In the genomic region with DNA sequence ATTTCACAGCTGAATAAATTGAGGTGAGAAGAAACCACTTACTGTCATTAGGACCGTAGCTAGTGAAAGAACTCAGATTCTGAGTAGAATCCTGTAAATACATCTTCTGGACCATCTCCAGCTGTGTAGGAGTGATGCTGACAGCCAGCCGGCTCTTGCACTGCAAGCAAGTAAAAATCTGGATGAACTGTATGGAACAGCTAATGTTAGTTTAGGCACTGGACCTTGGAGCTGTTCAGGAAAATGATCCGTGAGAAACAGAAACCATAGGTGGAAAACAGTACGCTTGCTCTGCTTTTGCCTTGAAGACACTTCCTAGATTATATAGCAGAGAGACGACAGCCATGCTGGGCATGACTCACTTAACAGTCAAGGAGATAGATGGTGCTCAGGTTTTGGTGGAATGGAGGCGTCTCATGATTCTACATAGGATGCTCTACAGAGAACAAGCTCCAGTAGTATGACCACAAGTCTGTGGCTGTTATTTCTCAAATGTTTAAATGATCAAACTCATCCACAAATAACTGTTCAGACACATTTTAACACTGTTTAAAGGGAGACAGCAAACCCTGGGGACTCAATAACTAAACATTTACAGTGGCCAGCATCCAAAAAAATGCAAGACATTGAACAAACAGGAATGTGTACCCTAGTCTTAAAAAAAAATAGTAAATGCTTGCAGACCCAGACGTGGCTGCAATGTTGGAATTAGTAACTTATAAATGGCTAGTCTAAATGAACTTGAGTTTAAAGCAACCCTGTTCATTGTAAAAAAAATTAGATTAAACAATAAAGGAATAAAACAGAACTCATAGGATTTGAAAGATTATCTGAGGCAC, we compare ENCODE assay signal across 14 mouse cellular contexts.
DNase-seq lines count a peak whose midpoint lies in the region; ATAC-seq and TF ChIP-seq lines count a peak whose summit lies in the region.
"Had no signal": no experiment of that assay in that cellular context is flagged by ENCODE, and none has a peak within 500 bp of the region (broad histone marks: within the 10 kb centered on the region; RNA-seq: fewer than 3 reads in every experiment).

No protein-coding gene starts in this region.

- peak overlapping the region; percentile 37 for H3K4me2 ChIP-seq in kidney, embryonic 15.5 days
- no peak overlapping the region for H3K4me2 ChIP-seq in liver, embryonic 14.5 days (ENCODE audit: low read depth)
- H3K4me2 ChIP-seq in liver, embryonic 12.5 days: no peak overlapping the region
- H3K4me2 ChIP-seq in liver, postnatal 0 days (ENCODE audit: low read depth, low read length): peak overlapping the region; percentile 33
- H3K4me2 ChIP-seq in hindbrain, embryonic 11.5 days (replicated peaks; ENCODE audit: low read depth, low read length): no peak overlapping the region
- H3K4me2 ChIP-seq: forebrain, embryonic 15.5 days; hindbrain, embryonic 12.5 days; midbrain, embryonic 12.5 days had no signal

- WGBS in kidney, embryonic 15.5 days: 23% methylated on average over 7 of the region's 7 CpGs
- WGBS in liver, embryonic 14.5 days (ENCODE audit: insufficient replicate concordance): 51% methylated on average over 7 of the region's 7 CpGs
- WGBS in liver, embryonic 12.5 days (ENCODE audit: insufficient replicate concordance): 56% methylated on average over 7 of the region's 7 CpGs
- 44% methylated on average over 7 of the region's 7 CpGs for WGBS in liver, postnatal 0 days (ENCODE audit: insufficient replicate concordance)
- 76% methylated on average over 7 of the region's 7 CpGs for WGBS in hindbrain, embryonic 11.5 days

- H3K4me3 ChIP-seq in kidney, embryonic 15.5 days (replicated peaks): no peak overlapping the region
- H3K4me3 ChIP-seq in liver, embryonic 14.5 days (ENCODE audit: insufficient read depth in 1 of 2, low read depth in 2 of 2, low read length in 2 of 2): no peak overlapping the region
- H3K4me3 ChIP-seq in liver, embryonic 12.5 days: no peak overlapping the region
- H3K4me3 ChIP-seq in liver, postnatal 0 days (ENCODE audit: low read depth, low read length): no peak overlapping the region
- H3K4me3 ChIP-seq in hindbrain, embryonic 11.5 days (ENCODE audit: low read depth, low read length): no peak overlapping the region
- H3K4me3 ChIP-seq: forebrain, embryonic 15.5 days; hindbrain, embryonic 12.5 days; midbrain, embryonic 12.5 days had no signal

- TF ChIP-seq EP300 in liver, embryonic 14.5 days (IDR thresholded peaks at IDR 0.05; ENCODE audit: low read depth): no peak
- TF ChIP-seq EP300 in liver, postnatal 0 days (IDR thresholded peaks at IDR 0.05; ENCODE audit: low read depth): no peak

- H3K9ac ChIP-seq in kidney, embryonic 15.5 days: no peak overlapping the region
- no peak overlapping the region for H3K9ac ChIP-seq in liver, embryonic 14.5 days (replicated peaks)
- H3K9ac ChIP-seq in liver, embryonic 12.5 days: no peak overlapping the region
- no peak overlapping the region for H3K9ac ChIP-seq in liver, postnatal 0 days (replicated peaks)
- no peak overlapping the region for H3K9ac ChIP-seq in hindbrain, embryonic 11.5 days (ENCODE audit: low read depth, low read length)
- H3K9ac ChIP-seq: forebrain, embryonic 15.5 days; hindbrain, embryonic 12.5 days; midbrain, embryonic 12.5 days had no signal

- TF ChIP-seq CTCF in liver, embryonic 14.5 days (IDR thresholded peaks at IDR 0.05; ENCODE audit: low read depth): no peak
- TF ChIP-seq CTCF in liver, postnatal 0 days (IDR thresholded peaks at IDR 0.05; ENCODE audit: low read depth): no peak

- DNase-seq in kidney, postnatal 25 days: no peak
- peak in 2 of 3 experiments; percentile 10 to 16 for DNase-seq in liver, embryonic 14.5 days (ENCODE audit: low read depth in 3 of 3, low spot score in 3 of 3)
- DNase-seq in frontal cortex, postnatal 36 days (ENCODE audit: low spot score in 2 of 2): peak; percentile 34 to 62
- DNase-seq in liver, postnatal 0 days: no peak
- no peak for DNase-seq in hindbrain, embryonic 11.5 days (ENCODE audit: low spot score)
- DNase-seq: adrenal gland, adult 8-10 months; cerebellum, adult 8-10 months had no signal

- H3K27me3 ChIP-seq in kidney, embryonic 15.5 days: no peaks in the 10 kb centered on the region
- H3K27me3 ChIP-seq in liver, embryonic 14.5 days (ENCODE audit: control insufficient read depth, insufficient read depth, low read length): no peaks in the 10 kb centered on the region
- no peaks in the 10 kb centered on the region for H3K27me3 ChIP-seq in liver, embryonic 12.5 days (replicated peaks)
- H3K27me3 ChIP-seq in liver, postnatal 0 days (ENCODE audit: insufficient read depth, low read length): no peaks in the 10 kb centered on the region
- no peaks in the 10 kb centered on the region for H3K27me3 ChIP-seq in hindbrain, embryonic 11.5 days (ENCODE audit: control insufficient read depth, insufficient read depth, low read length)
- H3K27me3 ChIP-seq: forebrain, embryonic 15.5 days; hindbrain, embryonic 12.5 days; midbrain, embryonic 12.5 days had no signal

- H3K4me1 ChIP-seq in kidney, embryonic 15.5 days: peaks cover 14% of the 10 kb centered on the region
- peaks cover 0 to 2% of the 10 kb centered on the region in 2 experiments; a peak in 1 of 4 replicates for H3K4me1 ChIP-seq in liver, embryonic 14.5 days (replicated peaks; ENCODE audit: control insufficient read depth in 2 of 2, insufficient read depth in 2 of 2, low read length in 1 of 2)
- H3K4me1 ChIP-seq in liver, embryonic 12.5 days: no peaks in the 10 kb centered on the region
- H3K4me1 ChIP-seq in liver, postnatal 0 days (ENCODE audit: insufficient read depth): peaks cover 4% of the 10 kb centered on the region; the same call in 1 of the 2 replicates
- H3K4me1 ChIP-seq in hindbrain, embryonic 11.5 days (replicated peaks; ENCODE audit: control insufficient read depth, insufficient read depth, low read length): no peaks in the 10 kb centered on the region
- H3K4me1 ChIP-seq: hindbrain, embryonic 12.5 days had no signal

- peak; percentile 89 for ATAC-seq in kidney, embryonic 15.5 days (replicated peaks; ENCODE audit: low FRiP score)
- ATAC-seq in liver, embryonic 14.5 days (ENCODE audit: insufficient read depth): no peak
- ATAC-seq in liver, embryonic 12.5 days: no peak
- peak; percentile 68 for ATAC-seq in liver, postnatal 0 days
- no peak for ATAC-seq in megakaryocyte, adult 5-6 weeks (ENCODE audit: poor library complexity, severe bottlenecking)
- no peak for ATAC-seq in hindbrain, embryonic 11.5 days (ENCODE audit: low FRiP score)
- ATAC-seq: forebrain, embryonic 15.5 days; intestine, embryonic 16.5 days had no signal

- H3K27ac ChIP-seq in kidney, embryonic 15.5 days: peak overlapping the region; percentile 76
- no peak overlapping the region for H3K27ac ChIP-seq in liver, embryonic 14.5 days
- H3K27ac ChIP-seq in liver, embryonic 12.5 days: no peak overlapping the region
- H3K27ac ChIP-seq in liver, postnatal 0 days (ENCODE audit: low read depth): no peak overlapping the region
- no peak overlapping the region for H3K27ac ChIP-seq in hindbrain, embryonic 11.5 days (ENCODE audit: low read depth, low read length)
- H3K27ac ChIP-seq: forebrain, embryonic 15.5 days; hindbrain, embryonic 12.5 days; midbrain, embryonic 12.5 days had no signal

- H3K9me3 ChIP-seq in kidney, embryonic 15.5 days (replicated peaks): no peaks in the 10 kb centered on the region
- no peaks in the 10 kb centered on the region for H3K9me3 ChIP-seq in liver, embryonic 14.5 days (ENCODE audit: control insufficient read depth, low read length)
- H3K9me3 ChIP-seq in liver, embryonic 12.5 days (replicated peaks): no peaks in the 10 kb centered on the region
- no peaks in the 10 kb centered on the region for H3K9me3 ChIP-seq in liver, postnatal 0 days (ENCODE audit: low read length)
- no peaks in the 10 kb centered on the region for H3K9me3 ChIP-seq in hindbrain, embryonic 11.5 days (ENCODE audit: control insufficient read depth, low read length)
- H3K9me3 ChIP-seq: forebrain, embryonic 15.5 days; hindbrain, embryonic 12.5 days; midbrain, embryonic 12.5 days had no signal

- no peaks in the 10 kb centered on the region for H3K36me3 ChIP-seq in kidney, embryonic 15.5 days
- no peaks in the 10 kb centered on the region for H3K36me3 ChIP-seq in liver, embryonic 14.5 days (replicated peaks; ENCODE audit: control insufficient read depth, insufficient read depth, low read depth)
- H3K36me3 ChIP-seq in liver, embryonic 12.5 days: no peaks in the 10 kb centered on the region
- no peaks in the 10 kb centered on the region for H3K36me3 ChIP-seq in liver, postnatal 0 days (replicated peaks; ENCODE audit: insufficient read depth, low read length)
- no peaks in the 10 kb centered on the region for H3K36me3 ChIP-seq in hindbrain, embryonic 11.5 days (ENCODE audit: control insufficient read depth, insufficient read depth, low read length)
- H3K36me3 ChIP-seq: forebrain, embryonic 15.5 days; hindbrain, embryonic 12.5 days; midbrain, embryonic 12.5 days had no signal

Comparison
In these comparisons a context has a peak if more than half of its experiments do, and no peak if none do; other contexts are left out.
1. ATAC-seq: peak in kidney, embryonic 15.5 days (single experiment) and liver, postnatal 0 days (single experiment); none in liver, embryonic 14.5 days (single experiment), liver, embryonic 12.5 days (single experiment), megakaryocyte, adult 5-6 weeks (single experiment) and hindbrain, embryonic 11.5 days (single experiment).
2. H3K4me2 ChIP-seq: peak in kidney, embryonic 15.5 days (single experiment) and liver, postnatal 0 days (single experiment); none in liver, embryonic 14.5 days (single experiment), liver, embryonic 12.5 days (single experiment) and hindbrain, embryonic 11.5 days (single experiment).
3. DNase-seq: peak in liver, embryonic 14.5 days (2 of 3) and frontal cortex, postnatal 36 days (2 of 2); none in kidney, postnatal 25 days (0 of 2), liver, postnatal 0 days (single experiment) and hindbrain, embryonic 11.5 days (single experiment).